Mouse (Mus musculus): ENCODE data around the gene Pde10a.
A peak's percentile ranks its signal among the peaks of the same experiment; 100 is the strongest.

Pde10a gene

DNA sequence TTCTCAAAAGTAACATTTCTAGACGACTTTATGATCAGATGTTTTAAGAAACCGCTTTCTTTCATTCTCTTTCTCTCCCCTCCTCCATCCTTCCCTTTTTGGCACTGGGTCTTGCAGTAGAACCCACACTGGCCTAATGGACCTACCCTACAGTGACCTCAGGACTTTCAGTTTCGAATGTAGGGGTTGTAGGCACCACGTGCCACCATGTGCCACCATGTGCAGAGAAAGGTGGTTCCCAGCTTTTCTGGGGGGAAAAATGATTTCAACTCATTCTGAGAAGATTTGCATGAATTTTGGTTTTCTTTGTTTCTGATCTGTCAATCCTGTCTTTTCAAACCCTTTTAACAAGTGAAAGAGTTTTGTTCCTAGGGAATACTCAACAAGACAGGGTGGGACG, 363.5 kb downstream of the Pde10a start:
- DNase-seq (ENCODE audit: low spot score), result no peak

DNA sequence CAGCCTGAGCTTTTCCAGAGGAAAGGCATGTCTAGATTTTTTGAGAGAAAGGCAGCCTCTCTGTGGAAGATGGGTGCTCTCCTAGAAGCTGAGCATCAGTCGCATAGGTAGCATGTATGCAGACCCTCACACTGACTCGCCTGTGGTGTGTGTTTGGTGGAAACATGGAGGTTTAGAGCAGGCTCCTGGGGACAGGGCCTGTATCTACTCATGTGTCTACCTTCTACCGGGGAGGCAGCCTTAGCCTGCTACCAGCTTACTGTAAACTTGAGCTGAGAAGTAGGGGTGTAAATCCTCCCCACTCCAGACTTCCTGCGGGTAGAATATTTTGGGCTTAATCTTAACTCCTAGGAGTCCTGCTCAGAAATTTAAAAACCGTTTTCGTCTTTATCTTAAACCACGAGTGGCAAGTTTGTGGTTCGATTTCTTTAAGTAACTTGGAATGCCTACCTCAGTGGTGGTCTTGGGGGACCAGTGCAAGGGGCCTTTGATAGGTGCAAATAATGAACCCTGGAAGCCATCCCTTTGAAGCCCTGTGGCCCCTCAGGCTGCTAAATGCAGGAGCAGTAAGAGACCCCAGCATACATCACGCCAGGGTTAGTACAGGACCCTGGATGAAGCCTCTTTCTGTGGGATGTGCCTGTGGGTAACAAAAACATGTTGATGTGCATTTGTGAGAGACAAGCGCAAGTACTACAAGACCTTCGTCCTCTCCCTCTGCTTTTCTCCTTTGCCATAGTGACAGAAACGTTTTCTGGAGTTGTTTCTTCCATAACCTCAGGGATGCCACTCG, 367.2 kb downstream of the Pde10a start:
- no peak for DNase-seq (ENCODE audit: low spot score)

DNA sequence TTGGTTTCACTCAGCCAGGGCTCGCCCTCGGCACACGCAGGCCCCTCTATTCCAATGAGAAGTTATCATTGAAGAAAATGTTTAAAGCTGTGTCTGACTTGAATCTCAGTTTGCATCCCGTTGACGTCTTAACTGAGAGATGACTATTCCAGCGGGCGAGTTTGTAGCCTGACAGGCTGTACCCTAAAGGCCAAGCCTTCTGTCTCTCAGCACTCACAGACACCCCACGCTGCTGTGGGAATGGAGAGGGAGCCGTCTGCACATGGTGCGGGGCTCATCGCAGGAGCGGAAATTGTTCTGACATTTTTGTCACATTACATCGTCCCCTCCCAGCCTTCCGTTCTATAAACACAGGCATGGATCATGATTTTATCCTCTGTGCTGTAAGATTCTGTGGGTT, 370.8 kb downstream of the Pde10a start:
- DNase-seq (ENCODE audit: low spot score), result no peak

DNA sequence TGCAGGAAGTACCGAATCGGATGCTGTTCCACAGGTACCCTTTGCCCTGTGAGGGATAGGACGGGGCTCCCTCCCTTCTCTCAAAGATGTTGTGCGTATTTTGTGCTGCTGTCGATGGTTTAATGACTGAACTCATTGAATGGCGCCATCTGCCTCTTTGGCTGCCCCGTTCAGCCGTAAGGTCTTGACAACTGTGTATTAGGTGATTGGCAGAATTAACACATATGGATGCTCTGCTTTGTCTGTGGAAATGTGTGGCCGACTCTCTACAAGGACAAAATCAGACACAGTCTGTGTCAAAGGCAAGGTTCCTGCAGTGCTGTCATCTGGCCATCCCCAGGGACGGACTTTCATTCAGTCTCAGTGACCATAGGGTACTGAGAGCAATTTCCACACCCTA, 372.6 kb downstream of the Pde10a start:
- no peak for DNase-seq (ENCODE audit: low spot score)

DNA sequence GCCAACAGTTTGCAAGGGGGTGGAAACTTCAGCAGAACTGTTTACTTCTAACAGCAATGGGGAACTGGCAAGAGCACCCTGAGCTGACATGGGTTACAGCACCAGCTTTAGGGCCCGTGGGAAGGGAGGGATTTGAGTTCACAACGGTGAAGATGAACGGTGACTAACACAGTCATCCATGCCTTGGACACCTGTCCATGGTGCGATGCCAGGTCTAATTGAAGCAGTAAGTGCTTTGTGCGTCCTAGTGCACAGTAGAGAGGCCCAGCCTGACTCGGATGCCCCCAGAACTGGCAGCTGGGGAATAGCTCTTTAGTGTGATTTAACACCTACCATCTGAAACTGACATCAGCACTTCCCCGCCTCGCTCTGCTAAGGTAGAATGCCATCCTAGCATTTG, 373.0 kb downstream of the Pde10a start:
- no peak for DNase-seq (ENCODE audit: low spot score)

DNA sequence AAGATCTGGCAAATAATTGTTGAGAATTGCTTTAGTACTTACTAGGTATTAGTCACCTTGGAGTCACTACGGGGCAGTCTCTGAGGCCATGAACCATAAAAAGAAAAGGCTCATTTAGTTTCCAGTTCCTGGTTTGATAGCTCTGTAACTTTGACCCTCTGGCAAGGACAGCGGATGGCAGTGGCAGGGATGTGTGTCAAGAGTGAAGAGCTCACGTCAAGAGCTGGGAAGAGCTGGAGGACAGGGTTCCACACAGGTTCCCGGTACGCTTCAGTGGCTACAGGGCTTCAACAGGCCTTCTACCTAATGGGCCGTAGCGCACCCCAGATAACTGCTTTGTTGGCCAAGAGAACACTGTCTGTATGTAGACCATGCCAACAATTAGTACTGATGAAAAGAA, 374.0 kb downstream of the Pde10a start:
- DNase-seq (ENCODE audit: low spot score), result no peak

DNA sequence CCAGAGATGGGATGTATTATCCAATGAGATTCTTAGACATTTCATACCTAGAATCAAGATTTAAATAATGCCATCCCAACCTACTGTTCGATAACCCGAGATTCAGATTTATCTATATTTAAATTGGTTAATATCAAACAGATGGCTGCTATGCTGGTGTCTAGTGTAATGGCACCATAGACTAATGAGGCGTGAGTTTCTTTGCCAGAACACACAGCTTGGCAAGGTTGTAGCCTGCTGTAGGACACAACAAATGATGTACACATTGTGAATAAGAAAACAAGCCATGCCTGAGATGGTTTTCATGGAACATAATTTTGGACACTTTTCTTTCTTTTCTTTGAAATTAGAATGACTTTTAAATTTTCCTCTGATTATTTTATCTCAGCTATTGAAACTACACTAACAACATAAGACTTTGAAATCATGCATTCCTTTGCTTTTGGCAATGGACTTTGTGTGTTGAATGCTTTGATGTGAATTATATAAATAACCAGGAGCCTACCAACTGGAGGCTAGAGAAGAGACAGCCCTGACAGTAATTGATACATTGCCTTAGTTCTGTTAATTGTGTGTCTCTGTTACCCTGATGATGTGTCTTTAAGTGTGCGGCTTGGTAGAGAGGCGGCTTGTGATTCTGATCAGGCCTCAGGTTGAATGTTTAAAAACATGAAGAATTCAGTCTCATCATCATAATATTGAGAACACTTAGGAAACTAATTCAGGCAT, 378.5 kb downstream of the Pde10a start:
- DNase-seq (ENCODE audit: low spot score), result no peak

DNA sequence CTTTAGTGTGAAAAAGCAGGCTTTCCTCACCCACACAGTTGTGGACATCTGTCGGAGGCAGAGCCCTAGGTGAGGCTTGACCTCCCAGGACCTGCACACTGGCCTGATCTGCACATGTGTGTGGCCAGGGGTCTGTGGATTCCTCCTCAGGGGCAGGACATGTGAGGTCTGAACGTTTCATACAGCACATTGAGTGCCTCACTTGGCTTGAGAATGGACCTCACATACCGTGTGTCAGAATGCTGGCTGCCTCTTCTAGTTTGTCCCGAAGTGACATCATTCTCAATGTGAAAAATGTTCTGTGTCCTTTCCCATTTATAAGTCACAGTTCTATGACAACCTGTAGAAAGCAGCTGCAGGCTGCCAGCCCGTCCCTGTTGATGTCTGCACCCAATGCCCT, 385.4 kb downstream of the Pde10a start:
- no peak for DNase-seq (ENCODE audit: low spot score)

DNA sequence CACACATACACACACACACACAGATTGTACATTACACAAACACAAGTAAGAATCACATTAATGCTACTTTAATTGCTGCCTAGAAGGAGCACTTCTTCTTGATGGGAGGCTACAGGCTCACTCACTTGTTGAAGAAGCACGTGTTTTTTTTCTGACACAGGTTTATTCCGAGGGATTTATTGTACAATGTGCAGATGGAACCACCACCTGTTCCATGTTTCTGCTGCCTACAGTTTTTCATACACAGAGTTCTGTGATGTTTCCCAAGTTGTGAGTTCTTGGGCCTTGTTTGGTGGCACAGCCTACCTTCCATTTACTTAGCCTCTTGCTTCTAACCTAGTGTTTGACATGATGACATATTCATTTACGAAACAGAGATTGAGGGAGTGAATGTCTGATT, 387.8 kb downstream of the Pde10a start:
- DNase-seq (ENCODE audit: low spot score), result no peak

DNA sequence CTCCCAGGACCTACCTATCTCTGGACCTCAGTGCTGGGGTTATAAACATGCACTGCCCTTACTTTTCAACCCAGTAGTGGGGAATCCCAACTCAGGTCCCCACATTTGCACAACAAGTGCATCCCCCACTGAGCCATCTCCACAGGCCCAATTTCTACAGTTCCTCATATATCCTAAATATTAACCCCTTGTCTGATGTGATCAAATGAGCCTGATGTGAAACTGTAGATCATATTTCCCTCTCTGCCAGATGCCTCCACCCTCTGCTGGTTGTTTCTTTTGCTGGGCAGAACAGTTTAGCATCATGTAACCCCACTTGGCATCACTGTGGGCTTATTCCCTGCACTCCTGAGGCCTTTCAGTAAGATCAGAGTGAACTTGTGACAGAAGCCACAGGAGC, 390.5 kb downstream of the Pde10a start:
- DNase-seq (ENCODE audit: low spot score), result no peak

DNA sequence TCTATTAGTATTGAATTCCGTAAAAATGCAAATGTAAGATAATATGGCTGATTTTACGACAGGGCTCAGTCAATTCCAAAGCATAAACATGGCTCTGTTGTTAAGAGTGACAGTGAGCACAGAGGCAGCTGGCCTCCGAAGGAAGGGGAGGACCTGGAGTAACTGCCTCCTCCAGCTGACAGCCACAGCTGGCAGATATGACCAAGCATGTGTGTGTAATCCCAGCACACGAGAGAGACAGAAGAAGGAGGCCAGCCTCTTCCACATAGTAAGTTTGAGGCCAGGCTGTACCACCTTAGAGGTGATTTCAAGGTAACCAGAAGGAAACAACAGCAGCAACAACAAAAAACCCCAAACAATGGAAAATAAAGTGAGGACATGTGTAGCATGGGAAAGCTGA, 397.9 kb downstream of the Pde10a start:
- DNase-seq (ENCODE audit: low spot score), result no peak

DNA sequence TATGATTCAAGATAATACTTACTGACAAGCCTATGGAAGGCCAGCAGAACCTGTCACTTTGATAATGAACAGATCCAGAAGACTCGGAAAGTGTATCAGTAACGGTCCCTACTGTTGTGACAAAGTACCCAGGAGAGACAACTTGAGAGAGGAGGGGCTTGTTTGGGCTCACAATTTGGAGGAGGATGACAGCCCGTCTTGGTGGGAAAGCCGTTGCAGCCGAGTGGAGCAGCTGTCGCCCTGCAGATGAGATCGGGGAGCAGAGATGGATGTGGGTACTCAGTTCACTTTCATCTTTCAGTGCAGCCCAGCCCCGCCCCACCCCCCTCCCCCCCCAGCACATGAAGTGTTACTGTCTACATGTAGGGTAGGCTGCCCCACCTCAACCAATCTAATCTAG, 398.6 kb downstream of the Pde10a start:
- DNase-seq (ENCODE audit: low spot score), result no peak

DNA sequence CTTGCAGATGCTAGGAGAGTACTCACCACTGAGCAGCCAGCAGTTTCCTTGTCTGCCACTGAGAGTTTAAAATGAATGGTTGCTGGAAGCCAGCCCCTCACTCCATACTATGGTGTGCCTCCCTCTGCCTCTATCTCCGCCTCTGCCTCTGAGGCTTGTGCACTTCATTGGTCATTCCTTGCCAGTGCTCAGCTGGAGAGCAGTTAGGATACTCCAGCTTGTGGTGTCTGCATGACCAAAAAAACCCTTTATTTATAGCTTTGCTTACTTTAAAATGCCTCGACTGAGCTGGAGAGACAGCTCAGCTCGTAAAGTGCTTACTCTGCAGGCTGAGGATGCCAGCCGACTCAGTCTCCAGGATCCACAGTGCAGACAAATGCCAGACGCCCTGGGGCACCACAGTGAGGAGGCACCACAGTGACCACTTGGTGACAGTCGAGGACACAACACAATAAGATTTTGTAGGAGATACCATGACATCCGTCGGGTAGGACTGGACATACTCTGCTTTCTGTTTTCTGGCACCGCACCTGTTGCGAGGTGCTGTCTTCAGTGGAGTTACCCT, 400.7 kb downstream of the Pde10a start:
- no peak for DNase-seq (ENCODE audit: low spot score)

DNA sequence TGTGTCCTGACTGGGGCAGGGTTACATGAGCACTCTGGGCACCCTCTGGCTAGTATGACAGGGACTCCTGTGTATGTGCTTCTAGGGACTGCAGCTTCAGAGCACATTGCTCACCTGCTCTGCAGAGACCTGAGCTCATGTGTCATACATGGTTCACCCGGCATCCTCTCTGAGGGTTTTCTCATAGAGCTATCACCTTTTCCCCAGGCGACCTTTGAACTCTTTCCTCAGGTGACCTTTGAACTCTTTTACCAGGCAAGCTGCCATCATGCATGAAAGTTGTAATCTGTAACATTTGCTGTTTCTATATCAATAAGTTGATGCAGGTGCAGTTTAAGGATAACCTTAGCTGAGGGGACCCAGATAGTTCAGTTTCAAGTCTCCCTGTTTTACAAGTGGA, 403.4 kb downstream of the Pde10a start:
- DNase-seq (ENCODE audit: low spot score), result no peak

DNA sequence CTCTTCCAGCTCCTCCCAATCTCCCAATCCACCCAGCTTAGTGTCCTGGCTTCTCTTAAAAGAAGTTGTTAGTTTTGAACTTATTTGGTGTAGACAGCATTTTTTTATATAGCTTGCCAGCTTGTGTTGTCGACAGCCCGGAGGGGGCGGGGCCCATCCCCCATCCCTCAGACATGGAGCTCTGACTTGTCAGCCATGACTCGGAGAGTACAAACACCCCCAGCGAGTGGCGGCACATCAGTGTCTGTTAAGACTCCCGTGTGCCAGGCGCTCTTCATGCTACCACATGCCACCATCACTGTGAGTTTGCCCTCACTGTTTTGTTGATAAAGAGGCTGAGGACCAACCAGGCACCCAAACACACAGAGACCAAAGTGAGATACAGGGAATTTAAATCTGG, 404.5 kb downstream of the Pde10a start:
- no peak for DNase-seq (ENCODE audit: low spot score)

DNA sequence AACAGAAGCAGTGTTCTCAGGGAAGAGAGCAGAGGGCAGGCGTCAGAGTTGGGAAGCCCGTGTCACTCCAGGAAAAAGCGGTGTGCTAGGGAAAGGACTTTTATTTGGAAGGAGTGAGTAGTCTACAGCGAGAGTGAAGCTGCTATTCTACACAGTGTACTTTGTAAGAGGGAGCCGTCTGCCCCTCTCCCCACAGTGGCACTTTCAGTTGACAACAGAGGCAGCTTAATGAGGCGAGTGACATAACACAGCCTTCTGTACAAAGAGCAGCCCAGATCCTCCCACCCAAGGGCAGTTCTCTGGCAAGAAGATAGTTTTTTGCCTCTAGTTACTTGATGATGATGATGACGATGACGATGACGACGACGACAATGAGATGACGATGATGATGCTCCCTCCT, 410.4 kb downstream of the Pde10a start:
- DNase-seq (ENCODE audit: low spot score), result no peak

DNA sequence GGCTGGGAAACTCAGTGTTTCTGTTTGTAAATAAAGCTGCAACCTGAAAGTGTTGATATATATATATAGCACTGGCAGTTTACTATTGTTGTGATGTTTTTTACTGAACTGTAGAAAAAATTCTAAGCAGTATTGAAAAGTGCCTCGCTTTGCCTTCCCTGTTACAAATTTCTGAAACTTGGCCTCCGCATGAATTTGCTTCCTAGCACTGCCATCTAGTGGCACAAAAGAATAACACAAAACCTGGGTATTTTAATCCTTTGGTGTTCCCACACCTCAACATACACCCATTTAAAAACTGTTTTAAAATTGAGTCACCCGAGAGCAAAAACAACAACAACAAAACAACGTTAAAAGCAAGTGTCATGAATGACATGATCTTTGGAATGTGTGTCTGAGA, 411.4 kb downstream of the Pde10a start:
- DNase-seq (ENCODE audit: low spot score), result peak; percentile 25

DNA sequence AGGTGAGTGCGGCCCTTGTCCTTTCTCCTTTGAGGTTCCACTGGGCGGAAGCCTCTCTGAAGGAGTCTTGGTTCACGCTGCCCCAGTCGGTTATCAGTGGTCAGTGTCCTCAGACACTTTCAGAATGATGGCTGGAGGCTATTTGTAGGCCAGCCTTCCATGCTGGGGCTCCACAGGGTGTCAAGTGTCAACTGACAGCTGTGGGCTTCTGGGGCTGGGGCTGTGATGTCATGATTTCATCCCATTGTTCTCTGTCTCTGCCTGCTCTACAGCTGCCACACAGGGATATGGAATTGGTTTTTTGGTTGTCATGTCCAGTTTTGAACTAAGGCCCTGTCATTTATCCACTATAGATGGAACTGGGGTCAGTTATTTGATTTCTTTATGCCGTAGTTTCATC, 426.4 kb downstream of the Pde10a start:
- no peak for DNase-seq (ENCODE audit: low spot score)

DNA sequence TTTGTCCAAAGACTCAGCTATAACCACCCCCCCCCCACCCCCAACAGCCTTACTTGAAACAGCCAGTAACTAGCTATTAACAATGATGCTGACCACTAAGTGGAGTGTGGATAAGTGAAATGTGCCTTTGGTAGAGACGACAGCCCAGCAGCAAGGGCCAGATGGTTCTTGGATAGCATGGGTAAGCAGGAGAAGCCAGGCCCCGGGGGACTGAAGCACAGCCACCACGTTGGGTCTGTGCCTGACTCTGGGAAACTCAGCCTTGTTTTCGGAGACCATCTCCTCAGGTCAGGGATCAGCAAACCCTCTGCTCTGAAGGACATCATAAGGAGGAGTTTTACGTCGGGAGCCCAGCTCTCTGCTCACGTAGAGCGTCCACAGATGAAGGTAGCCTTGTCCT, 427.8 kb downstream of the Pde10a start:
- no peak for DNase-seq (ENCODE audit: low spot score)

DNA sequence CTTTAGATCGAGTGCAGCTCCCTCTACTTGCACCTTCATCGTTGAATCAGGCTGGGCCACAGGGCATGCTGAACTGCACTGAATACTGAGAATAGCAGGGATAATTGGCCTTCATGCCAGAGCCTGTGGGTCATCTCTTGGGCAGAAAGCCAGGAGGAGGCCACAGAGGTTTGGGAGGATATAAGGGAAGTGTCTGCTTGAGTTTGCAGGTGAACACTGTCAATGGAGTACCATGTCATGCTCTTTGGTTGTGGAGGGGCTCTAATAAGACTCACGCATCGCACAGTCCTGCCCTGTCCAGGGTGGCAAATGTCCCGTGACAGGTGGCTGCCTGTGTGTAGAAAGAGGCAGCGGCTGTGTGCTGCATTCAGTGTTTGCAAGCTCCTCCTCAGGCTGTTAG, 433.0 kb downstream of the Pde10a start:
- no peak for DNase-seq (ENCODE audit: low spot score)

DNA sequence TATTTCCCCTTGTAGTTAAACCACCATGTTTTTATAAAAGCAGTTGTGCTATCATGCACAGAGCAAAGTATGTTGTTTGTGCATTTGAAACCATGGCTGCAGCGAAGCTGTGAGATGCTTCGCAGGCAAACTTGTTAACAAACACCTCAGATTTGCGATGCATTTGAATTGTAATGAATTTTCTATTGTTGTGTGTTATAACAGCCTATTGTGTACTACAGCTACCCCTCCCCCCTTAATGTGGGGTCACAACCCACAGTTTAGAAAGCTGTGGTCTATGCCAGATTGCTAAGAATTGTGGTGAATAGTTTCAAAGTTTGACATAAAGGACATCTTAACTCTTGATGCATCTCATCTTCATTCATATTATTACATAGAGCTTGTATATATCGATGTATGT, 435.2 kb downstream of the Pde10a start:
- no peak for DNase-seq (ENCODE audit: low spot score)

DNA sequence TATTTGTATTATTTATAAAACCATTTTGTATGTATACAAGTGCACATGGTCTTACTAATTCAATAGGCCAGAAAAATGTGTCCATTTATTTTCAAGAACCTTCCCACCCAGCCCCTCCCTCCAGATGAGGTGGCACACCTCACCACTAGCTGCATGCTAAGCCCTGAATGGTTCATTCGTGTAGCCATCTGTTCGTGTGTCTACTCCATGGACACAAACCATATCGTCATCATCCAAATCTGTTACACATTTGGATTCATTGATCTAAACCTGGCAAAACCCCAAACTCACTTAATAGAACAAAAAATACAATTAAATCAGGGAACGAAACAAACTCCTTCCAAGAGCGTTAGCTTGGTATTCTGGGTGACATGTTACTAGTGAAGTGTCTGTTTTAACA, 435.9 kb downstream of the Pde10a start:
- no peak for DNase-seq (ENCODE audit: low spot score)

DNA sequence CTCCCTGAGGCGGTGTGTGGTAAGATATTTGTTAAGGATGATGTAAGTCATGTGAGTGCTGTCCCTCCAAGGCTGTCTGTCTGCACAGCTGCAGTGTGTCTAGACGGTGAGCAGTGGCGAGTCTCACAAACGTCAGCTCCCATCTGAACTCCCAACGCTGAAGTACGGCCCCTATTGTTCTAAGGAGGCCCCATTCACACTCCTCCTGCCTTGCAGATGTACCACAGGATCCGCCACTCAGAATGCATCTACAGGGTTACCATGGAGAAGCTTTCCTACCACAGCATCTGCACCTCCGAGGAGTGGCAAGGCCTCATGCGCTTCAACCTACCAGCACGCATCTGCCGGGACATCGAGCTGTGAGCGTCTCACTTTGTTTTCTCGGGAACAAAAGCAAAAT, 436.5 kb downstream of the Pde10a start:
- DNase-seq (ENCODE audit: low spot score), result no peak

DNA sequence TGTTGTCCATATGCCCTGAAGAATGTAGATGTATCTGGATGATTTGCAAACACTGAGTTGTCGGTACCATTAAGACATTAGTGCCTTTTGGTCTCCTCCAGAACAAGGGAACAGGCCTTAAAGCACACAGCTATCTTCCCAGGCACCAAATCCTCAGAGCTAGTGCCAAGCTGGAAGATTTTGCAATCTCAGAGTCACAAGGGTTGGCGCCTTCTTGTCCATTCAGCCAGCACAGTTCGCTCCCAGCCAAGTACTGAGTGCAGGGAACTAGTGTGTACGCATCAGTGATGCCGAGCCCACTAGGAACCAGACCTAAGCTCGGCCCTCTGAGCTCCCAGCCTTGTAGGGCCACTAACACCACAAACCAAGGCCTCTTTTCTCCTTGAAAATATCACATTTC, 440.0 kb downstream of the Pde10a start:
- DNase-seq (ENCODE audit: low spot score), result no peak
